Mouse (Mus musculus) midbrain, postnatal 0 days (tissue): Measurements from ENCODE around the gene Zc3h10. TPM values are rescaled to one million over a fixed set of nuclear protein-coding genes. Genes with fewer than 3 reads are reported as not detected.

Source experiments
- ATAC-seq: fragments of 200-750 bp; cut with Nextera tagmentation; 2 replicates; pipeline ENCODE4 v1.8.0; 2017; ENCODE audit warnings: moderate number of reproducible peaks, mild to moderate bottlenecking, moderate TSS enrichment, moderate library complexity; ENCODE audit not compliant: low FRiP score
- DNase-seq: peaks from one replicate; pipeline ENCODE4 v3.0.0-alpha.2; 2015; ENCODE audit warnings: low spot score
- H3K27ac ChIP-seq: fragments of 300-500 bp; sonication (generic); 2 replicates; pipeline ENCODE4 v1.5.1; 2014; ENCODE audit warnings: low read depth, mild to moderate bottlenecking, low read length, mixed read lengths
- H3K27me3 ChIP-seq: fragments of 300-500 bp; sonication (generic); 2 replicates; pipeline ENCODE4 v1.6.1; 2014; ENCODE audit warnings: low read length, control low read depth, mixed read lengths; ENCODE audit not compliant: insufficient read depth
- H3K36me3 ChIP-seq: fragments of 300-500 bp; sonication (generic); 2 replicates; pipeline ENCODE4 v1.6.1; 2014; ENCODE audit warnings: low read length, control low read depth, mixed read lengths; ENCODE audit not compliant: insufficient read depth
- H3K4me1 ChIP-seq: fragments of 300-500 bp; sonication (generic); 2 replicates; pipeline ENCODE4 v1.6.1; 2014; ENCODE audit warnings: mild to moderate bottlenecking, control low read depth, antibody characterized with exemption, low read length, mixed read lengths; ENCODE audit not compliant: insufficient read depth
- H3K4me2 ChIP-seq: fragments of 300-500 bp; sonication (generic); 2 replicates; pipeline ENCODE4 v1.6.1; 2014; ENCODE audit warnings: low read depth, mild to moderate bottlenecking, low read length, mixed read lengths; ENCODE audit not compliant: poor library complexity, severe bottlenecking
- H3K4me3 ChIP-seq: fragments of 300-500 bp; sonication (generic); 2 replicates; pipeline ENCODE4 v1.5.1; 2014; ENCODE audit warnings: low read depth, mild to moderate bottlenecking, low read length, moderate library complexity
- H3K9ac ChIP-seq: fragments of 300-500 bp; sonication (generic); replicated peaks from 2 replicates; pipeline ENCODE4 v1.6.1; 2014; ENCODE audit warnings: mild to moderate bottlenecking, low read length, moderate library complexity, mixed read lengths; ENCODE audit not compliant: poor library complexity, severe bottlenecking
- H3K9me3 ChIP-seq: fragments of 300-500 bp; sonication (generic); 2 replicates; pipeline ENCODE4 v1.6.1; 2016; ENCODE audit warnings: low read length, control low read depth
- CTCF ChIP-seq: IDR thresholded peaks from 2 replicates; pipeline ENCODE4 v1.5.1; 2016; ENCODE audit warnings: antibody characterized with exemption, mild to moderate bottlenecking
- WGBS: fragments of 180-500 bp; shearing (Covaris S2); extraction: QIAGEN DNeasy Blood & Tissue Kit; methylation state at CpG from one replicate; pipeline ENCODE4 v1.1.7; 2014; 5-methylcytosine and 5-hydroxymethylcytosine counted together
- polyA plus RNA-seq: library from polyadenylated mRNA; unstranded; fragments of >200 nt; fragmentation: Nextera tagmentation; extraction: Ambion mirVana; gene quantifications from 2 replicates; pipeline ENCODE4 v1.2.1, GENCODE M21; 2015
- total RNA-seq: library from RNA; depleted of rRNA; stranded (reverse); fragments of >200 nt; gene quantifications from 2 replicates; pipeline ENCODE4 v1.2.3, GENCODE M21; 2014

Gene Zc3h10
- total and polyA plus RNA-seq, 2 experiments from 2014 or later = 12.0 to 30.3 TPM

DNA sequence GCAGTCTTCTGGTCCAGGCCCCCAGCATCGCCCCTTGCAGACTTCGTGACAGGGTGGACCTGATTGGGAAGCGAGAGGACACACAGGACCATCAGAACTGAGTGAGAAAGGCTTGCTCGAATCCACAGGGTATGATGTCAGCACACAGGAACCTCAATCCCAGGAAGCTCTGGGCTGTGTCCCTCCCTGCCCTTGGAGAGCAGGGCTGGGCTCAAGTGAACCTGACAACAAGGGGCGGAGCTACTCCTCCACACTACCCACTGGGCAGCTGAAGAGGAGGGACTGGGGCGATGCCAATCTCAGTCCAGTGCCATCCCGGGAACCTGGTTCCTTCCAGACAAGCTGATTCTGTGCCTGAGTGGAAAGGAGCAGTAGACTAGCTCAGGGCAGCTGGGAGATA lies 36.1 kb upstream of the Zc3h10 start:
- no peak overlapping the region for H3K27ac ChIP-seq
- 33% methylated on average over 7 of the region's 7 CpGs for WGBS
- H3K4me2 ChIP-seq = no peak overlapping the region
- no peak overlapping the region for H3K4me3 ChIP-seq
- DNase-seq (no peak), ATAC-seq (no peak)
- no peak for TF ChIP-seq CTCF
- no peaks in the 10 kb centered on the region for H3K9me3 ChIP-seq
- H3K36me3 ChIP-seq = no peaks in the 10 kb centered on the region
- H3K9ac ChIP-seq = no peak overlapping the region
- H3K27me3 ChIP-seq = peaks cover 13% of the 10 kb centered on the region
- H3K4me1 ChIP-seq = no peaks in the 10 kb centered on the region

DNA sequence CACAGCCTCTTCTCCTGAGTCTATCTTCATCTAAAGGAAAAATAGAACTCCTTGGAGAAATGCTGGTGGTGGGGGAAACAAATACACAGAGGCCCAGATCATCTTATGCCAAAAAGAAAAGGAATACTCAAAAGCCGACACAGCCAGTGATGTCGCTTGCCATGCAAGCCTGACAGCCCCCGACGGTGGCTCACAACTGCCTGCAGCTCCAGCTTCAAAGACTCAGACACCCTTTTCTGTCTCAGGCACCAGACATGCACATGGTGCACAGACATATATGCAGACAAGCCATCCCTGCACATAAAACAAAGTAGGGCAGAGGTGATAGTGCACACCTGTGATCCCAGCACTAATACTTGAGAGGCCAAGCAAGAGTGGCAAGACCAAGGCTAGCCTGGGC lies 32.2 kb upstream of the Zc3h10 start:
- Histone ChIP-seq H3K36me3 (no peaks in the 10 kb centered on the region), H3K9ac (no peak overlapping the region), H3K4me1 (no peaks in the 10 kb centered on the region), H3K27me3 (no peaks in the 10 kb centered on the region; the same call in 1 of the 2 replicates), H3K27ac (no peak overlapping the region), H3K4me3 (no peak overlapping the region), H3K4me2 (no peak overlapping the region), H3K9me3 (no peaks in the 10 kb centered on the region)
- WGBS = 70% methylated on average over 4 of the region's 4 CpGs
- no peak for ATAC-seq
- no peak for TF ChIP-seq CTCF
- DNase-seq = no peak

DNA sequence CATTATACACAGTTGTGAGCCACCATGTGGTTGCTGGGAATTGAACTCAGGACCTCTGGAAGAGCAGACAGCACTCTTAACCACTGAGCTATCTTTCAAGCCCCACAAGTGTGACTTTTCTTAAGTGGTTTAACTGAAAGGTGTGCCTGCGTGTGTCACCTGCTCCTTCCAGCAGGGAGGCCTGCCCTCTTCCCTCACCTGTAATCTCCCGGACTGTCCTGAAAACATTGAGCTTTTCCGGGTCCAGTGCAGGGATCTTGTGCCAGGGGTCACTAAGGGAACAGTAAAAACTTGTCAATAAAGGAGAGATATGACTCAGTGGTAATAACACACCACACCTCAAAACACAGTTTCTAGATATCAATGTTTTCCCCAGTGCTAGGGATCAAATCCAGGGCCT lies 31.7 kb upstream of the Zc3h10 start:
- TF ChIP-seq CTCF = no peak
- Histone ChIP-seq H3K4me3 (no peak overlapping the region), H3K4me2 (no peak overlapping the region), H3K36me3 (no peaks in the 10 kb centered on the region), H3K27ac (no peak overlapping the region), H3K9me3 (no peaks in the 10 kb centered on the region), H3K9ac (no peak overlapping the region), H3K4me1 (no peaks in the 10 kb centered on the region), H3K27me3 (no peaks in the 10 kb centered on the region; the same call in 1 of the 2 replicates)
- 89% methylated on average over 3 of the region's 3 CpGs for WGBS
- DNase-seq (no peak), ATAC-seq (no peak)

DNA sequence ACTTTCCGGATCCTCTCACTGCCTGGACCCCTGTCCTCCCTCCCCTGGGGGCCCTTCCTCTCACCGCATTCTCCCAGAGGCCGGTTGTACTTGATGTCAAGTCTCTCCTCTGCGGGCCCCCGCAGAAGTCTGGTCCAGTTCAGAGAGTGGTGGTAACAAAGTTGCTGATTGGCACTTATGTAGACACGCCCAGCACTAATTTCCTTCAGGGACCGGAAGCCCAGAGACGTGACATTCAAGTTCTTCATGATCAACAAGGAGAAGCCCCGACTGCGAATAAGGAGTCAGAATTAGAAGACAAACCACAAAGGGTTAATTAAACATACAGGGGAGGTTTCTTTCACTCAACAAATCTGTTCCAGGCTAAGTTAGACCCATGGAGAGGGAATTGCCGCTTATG lies 30.8 kb upstream of the Zc3h10 start:
- Histone ChIP-seq H3K27ac (no peak overlapping the region), H3K4me1 (no peaks in the 10 kb centered on the region), H3K4me2 (no peak overlapping the region), H3K27me3 (no peaks in the 10 kb centered on the region; the same call in 1 of the 2 replicates), H3K36me3 (no peaks in the 10 kb centered on the region), H3K4me3 (no peak overlapping the region), H3K9ac (no peak overlapping the region), H3K9me3 (no peaks in the 10 kb centered on the region)
- DNase-seq (no peak), ATAC-seq (no peak)
- TF ChIP-seq CTCF = no peak
- 78% methylated on average over 11 of the region's 11 CpGs for WGBS

DNA sequence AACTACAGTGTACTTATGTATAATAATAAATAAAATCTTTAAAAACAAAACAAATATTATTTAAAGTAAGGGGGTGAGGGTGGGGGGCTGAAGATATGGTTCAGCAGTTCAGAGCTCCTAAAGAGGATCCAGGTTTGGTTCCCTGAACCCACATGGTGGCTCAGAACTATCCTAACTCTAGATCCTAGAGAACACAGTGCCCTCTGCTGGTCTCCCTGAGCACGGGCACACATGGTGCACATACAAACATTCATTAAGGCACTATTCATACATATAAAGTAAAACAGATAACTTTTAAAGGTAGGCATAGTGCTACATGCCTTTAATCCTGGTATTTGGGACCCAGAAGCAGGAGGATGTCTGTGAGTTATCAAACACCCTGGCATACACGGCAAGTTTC lies 27.5 kb upstream of the Zc3h10 start:
- Histone ChIP-seq H3K4me2 (no peak overlapping the region), H3K9me3 (no peaks in the 10 kb centered on the region), H3K36me3 (no peaks in the 10 kb centered on the region), H3K9ac (no peak overlapping the region), H3K27me3 (no peaks in the 10 kb centered on the region), H3K4me3 (no peak overlapping the region), H3K4me1 (no peaks in the 10 kb centered on the region), H3K27ac (no peak overlapping the region)
- 94% methylated on average over 2 of the region's 2 CpGs for WGBS
- DNase-seq (no peak), ATAC-seq (no peak)
- peak; percentile 40 for TF ChIP-seq CTCF

DNA sequence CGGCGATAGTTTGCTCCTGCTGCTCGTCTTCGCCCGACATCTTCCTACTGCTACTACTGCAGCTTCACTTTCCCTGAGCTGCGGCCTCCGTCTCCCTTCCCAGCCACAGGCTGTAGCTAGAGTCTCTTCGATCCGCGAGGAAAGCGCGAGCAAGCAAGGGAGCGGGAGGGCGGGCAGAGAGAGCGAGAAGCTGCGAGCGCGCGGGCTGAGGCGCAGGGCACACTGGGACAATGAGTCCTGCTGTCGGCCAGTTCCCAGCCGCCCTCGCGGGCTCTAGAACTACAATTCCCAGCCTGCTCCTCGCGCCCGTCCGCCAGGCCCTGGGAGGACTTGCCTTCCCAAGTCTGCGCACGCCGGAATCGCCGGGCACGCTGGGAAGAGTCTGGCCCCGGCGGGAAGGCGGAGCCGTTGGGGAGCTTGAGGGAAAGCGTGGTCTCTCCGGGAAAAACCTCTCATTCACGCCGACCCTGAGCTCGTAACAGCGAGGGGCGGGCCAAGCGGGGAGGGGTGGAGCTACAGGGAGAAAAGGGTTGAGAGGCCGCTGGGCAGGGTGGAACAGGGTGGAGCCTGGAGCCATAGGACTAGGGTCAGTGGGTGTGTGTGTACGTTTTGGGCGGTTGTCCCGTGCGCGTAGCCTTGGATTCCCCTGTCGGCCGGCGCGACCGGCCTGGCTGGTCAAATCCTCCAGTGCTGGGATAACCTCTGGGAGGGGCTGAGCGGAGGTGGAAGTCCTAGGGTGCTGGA lies 18.4 kb upstream of the Zc3h10 start, which contains the start of gene Pa2g4:
TSS of gene Pa2g4 (minus strand) at position 200 of the 744 bp plus-strand sequence.
- under 1% methylated on average over 58 of the region's 58 CpGs for WGBS
- H3K4me3 ChIP-seq = peak within 1 kb of the TSS; percentile 80
- DNase-seq (peak; percentile 99), ATAC-seq (peak; percentile 99)
- peak within 1 kb of the TSS; percentile 90 for H3K9ac ChIP-seq
- TF ChIP-seq CTCF = no peak; the same call in 1 of the 2 replicates
- no peaks in the 10 kb centered on the region for H3K27me3 ChIP-seq
- H3K27ac ChIP-seq = peak within 1 kb of the TSS; percentile 90
- no peaks in the 10 kb centered on the region for H3K4me1 ChIP-seq
- H3K4me2 ChIP-seq = peak within 1 kb of the TSS; percentile 93
- no peaks in the 10 kb centered on the region for H3K9me3 ChIP-seq
- H3K36me3 ChIP-seq = peaks cover 11% of the 10 kb centered on the region
